Mouse (Mus musculus) limb, embryonic 14.5 days (tissue): ENCODE measurements around the gene Plaa. TPM values are rescaled to one million over a fixed set of nuclear protein-coding genes. Genes with fewer than 3 reads are reported as not detected.

Source experiments
- ATAC-seq: fragments of 200-750 bp; cut with Nextera tagmentation; 2 replicates; pipeline ENCODE4 v1.8.0; 2017; ENCODE audit warnings: low read depth, moderate number of reproducible peaks, moderate TSS enrichment; ENCODE audit not compliant: low FRiP score
- DNase-seq: peaks from one replicate; pipeline ENCODE4 v3.0.0-alpha.2; 2015; ENCODE audit warnings: low spot score
- H3K27ac ChIP-seq: fragments of 300-500 bp; sonication (generic); replicated peaks from 2 replicates; pipeline ENCODE4 v1.5.1; 2014; ENCODE audit warnings: low read depth, mild to moderate bottlenecking, low read length, moderate library complexity, mixed read lengths
- H3K27me3 ChIP-seq: fragments of 300-500 bp; sonication (generic); 2 replicates; pipeline ENCODE4 v1.6.1; 2014; ENCODE audit warnings: low read length, mixed read lengths; ENCODE audit not compliant: control insufficient read depth, insufficient read depth
- H3K36me3 ChIP-seq: fragments of 300-500 bp; sonication (generic); 2 replicates; pipeline ENCODE4 v1.6.1; 2014; ENCODE audit warnings: mild to moderate bottlenecking, low read length, moderate library complexity, mixed read lengths; ENCODE audit not compliant: control insufficient read depth, insufficient read depth
- H3K4me1 ChIP-seq: fragments of 300-500 bp; sonication (generic); 2 replicates; pipeline ENCODE4 v1.6.1; 2014; ENCODE audit warnings: antibody characterized with exemption, low read length, mixed read lengths; ENCODE audit not compliant: control insufficient read depth, insufficient read depth
- H3K4me2 ChIP-seq: fragments of 300-500 bp; sonication (generic); replicated peaks from 2 replicates; pipeline ENCODE4 v1.6.1; 2014; ENCODE audit warnings: low read depth, mild to moderate bottlenecking, low read length, moderate library complexity; ENCODE audit not compliant: severe bottlenecking
- H3K4me3 ChIP-seq: fragments of 300-500 bp; sonication (generic); replicated peaks from 2 replicates; pipeline ENCODE4 v1.5.1; 2014; ENCODE audit warnings: low read length
- H3K9ac ChIP-seq: fragments of 300-500 bp; sonication (generic); 2 replicates; pipeline ENCODE4 v1.6.1; 2014; ENCODE audit warnings: mild to moderate bottlenecking, low read depth, low read length, moderate library complexity; ENCODE audit not compliant: severe bottlenecking
- H3K9me3 ChIP-seq: fragments of 300-500 bp; sonication (generic); 2 replicates; pipeline ENCODE4 v1.6.1; 2016; ENCODE audit warnings: low read length; ENCODE audit not compliant: control insufficient read depth
- POLR2A ChIP-seq: fragments of 200-500 bp; IDR thresholded peaks from 2 replicates; pipeline ENCODE4 v1.8.0; 2012; ENCODE audit warnings: inconsistent platforms, mild to moderate bottlenecking, moderate library complexity, borderline replicate concordance; ENCODE audit not compliant: insufficient read depth, insufficient read length; ENCODE audit errors: extremely low read depth
- WGBS: fragments of 180-500 bp; shearing (Covaris S2); extraction: QIAGEN DNeasy Blood & Tissue Kit; methylation state at CpG from one replicate; pipeline ENCODE4 v1.1.7; 2014; 5-methylcytosine and 5-hydroxymethylcytosine counted together
- polyA plus RNA-seq, 2 experiments: library from polyadenylated mRNA; depleted of rRNA in 1 of 2; stranded (reverse) in 1 of 2; unstranded in 1 of 2; fragments of >200 nt; fragmentation: Nextera tagmentation in 1 of 2; extraction: Ambion mirVana in 1 of 2; gene quantifications; 2 replicates each; pipeline versions ENCODE4 v1.2.1 to v1.2.3; 2012 to 2014

The Plaa gene
- polyA plus RNA-seq, 2 experiments = 39.3 to 57.3 TPM

DNA sequence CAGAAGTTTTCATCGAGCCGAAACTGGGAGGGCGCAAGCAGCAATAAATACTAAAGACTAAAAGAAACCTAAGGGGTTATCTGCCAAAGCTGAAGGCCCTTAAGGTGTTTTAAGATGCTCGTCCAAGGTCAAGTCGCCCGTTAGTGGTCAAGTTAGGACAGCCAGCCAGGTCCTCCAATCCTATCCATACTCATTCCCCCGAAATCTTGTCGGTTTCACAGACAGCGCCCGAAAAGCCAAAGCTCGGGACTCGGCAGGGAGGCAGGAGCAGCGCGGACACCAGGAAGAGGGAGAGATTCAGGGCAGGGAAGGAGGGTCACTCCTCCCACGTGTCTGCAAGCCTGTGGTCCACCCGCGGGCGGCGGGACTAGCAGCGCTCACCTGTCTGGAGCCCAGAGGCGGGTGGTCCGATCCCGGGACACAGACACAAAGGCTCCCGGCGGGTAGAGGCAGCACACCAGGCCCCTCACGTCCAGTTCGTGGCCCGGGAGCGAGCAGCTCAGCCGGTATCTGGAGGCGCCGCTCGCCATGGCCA, 481 bp downstream of the Plaa start:
- peak overlapping the region; percentile 97 for H3K4me3 ChIP-seq
- H3K36me3 ChIP-seq = no peaks in the 10 kb centered on the region
- no peak for TF ChIP-seq POLR2A
- under 1% methylated on average over 33 of the region's 33 CpGs for WGBS
- H3K4me1 ChIP-seq = 0 out of 2 replicates have a peak, but pooled peaks cover 6% of the 10 kb centered on the region
- H3K4me2 ChIP-seq = peak overlapping the region; percentile 58
- peak overlapping the region; percentile 89 for H3K27ac ChIP-seq
- no peak for DNase-seq
- ATAC-seq = peak; percentile 70
- peak overlapping the region; percentile 93 for H3K9ac ChIP-seq
- no peaks in the 10 kb centered on the region for H3K27me3 ChIP-seq
- no peaks in the 10 kb centered on the region for H3K9me3 ChIP-seq

- H3K9me3 ChIP-seq = no peaks in the 10 kb centered on the region
- no peak for ATAC-seq
- H3K36me3 ChIP-seq = no peaks in the 10 kb centered on the region
- peak overlapping the region; percentile 58 for H3K4me2 ChIP-seq
- no peak overlapping the region for H3K9ac ChIP-seq
- H3K4me1 ChIP-seq = 0 out of 2 replicates have a peak, but pooled peaks cover 6% of the 10 kb centered on the region
- no peak for DNase-seq
- H3K4me3 ChIP-seq = peak overlapping the region; percentile 97; the same call in 1 of the 2 replicates
- no peak overlapping the region for H3K27ac ChIP-seq
- no peaks in the 10 kb centered on the region for H3K27me3 ChIP-seq
- no peak for TF ChIP-seq POLR2A
- WGBS = 88% methylated on average over 4 of the region's 4 CpGs
Measured at GRCm38 (mm10) chr4:94601395-94601794, 1.6 kb downstream of the Plaa start.

DNA sequence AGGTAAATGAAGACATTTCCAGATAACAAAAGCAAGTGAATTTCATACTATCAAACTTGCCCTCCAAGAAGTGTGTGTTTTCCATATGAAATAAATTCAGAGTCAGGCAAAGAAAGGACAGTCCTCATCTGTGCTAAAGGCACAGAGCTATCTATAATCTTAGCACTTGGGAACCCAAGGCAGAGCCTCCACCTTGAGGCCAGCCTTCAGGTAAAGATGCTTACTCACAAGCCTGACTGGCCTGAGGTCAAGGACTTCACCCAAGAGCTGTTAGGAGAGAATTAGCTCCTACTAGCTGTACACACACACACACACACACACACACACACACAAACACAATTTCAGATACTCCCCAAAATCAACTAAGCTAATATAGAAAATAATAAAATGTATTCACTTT, 10.3 kb downstream of the Plaa start:
- Histone ChIP-seq H3K9me3 (no peaks in the 10 kb centered on the region), H3K4me1 (no peaks in the 10 kb centered on the region), H3K9ac (no peak overlapping the region), H3K27ac (no peak overlapping the region), H3K27me3 (no peaks in the 10 kb centered on the region), H3K36me3 (no peaks in the 10 kb centered on the region), H3K4me3 (no peak overlapping the region), H3K4me2 (no peak overlapping the region)
- no peak for ATAC-seq
- no peak for DNase-seq
- no peak for TF ChIP-seq POLR2A

GRCm38 (mm10) chr4:94591765-94592381, 11.2 kb downstream of the Plaa start:
- Histone ChIP-seq H3K4me3 (no peak overlapping the region), H3K9ac (no peak overlapping the region), H3K4me2 (no peak overlapping the region), H3K27ac (no peak overlapping the region), H3K9me3 (no peaks in the 10 kb centered on the region), H3K27me3 (no peaks in the 10 kb centered on the region), H3K4me1 (no peaks in the 10 kb centered on the region), H3K36me3 (no peaks in the 10 kb centered on the region)
- TF ChIP-seq POLR2A = no peak
- 80% methylated on average over 4 of the region's 4 CpGs for WGBS
- DNase-seq (no peak), ATAC-seq (no peak)

DNA sequence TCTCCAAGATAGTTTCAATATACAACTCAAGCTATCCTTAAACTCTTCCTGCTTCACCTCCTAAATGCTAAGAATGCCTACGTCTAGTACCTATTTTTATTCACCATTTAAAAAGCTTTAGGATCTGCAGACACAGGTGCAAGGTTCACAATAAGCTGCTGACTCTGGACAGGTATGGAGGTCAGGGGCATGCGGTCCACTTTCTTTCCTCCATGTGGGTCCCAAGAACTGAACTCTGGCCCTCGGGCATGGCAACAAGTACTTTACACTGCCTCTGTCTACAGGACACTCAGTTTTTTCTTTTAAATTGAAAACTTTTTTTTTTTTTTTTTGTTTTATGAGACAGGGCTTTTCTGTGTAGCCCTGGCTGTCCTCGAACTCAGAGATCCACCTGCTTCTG, 30.4 kb downstream of the Plaa start:
- no peak for ATAC-seq
- WGBS = 91% methylated on average over 4 of the region's 4 CpGs
- no peak for TF ChIP-seq POLR2A

More for the DNA sequence above, 30.4 kb downstream of the Plaa start:
- no peaks in the 10 kb centered on the region for H3K27me3 ChIP-seq
- DNase-seq = no peak
- no peak overlapping the region for H3K4me2 ChIP-seq
- no peak overlapping the region for H3K4me3 ChIP-seq
- H3K9me3 ChIP-seq = no peaks in the 10 kb centered on the region
- no peak overlapping the region for H3K9ac ChIP-seq
- no peaks in the 10 kb centered on the region for H3K4me1 ChIP-seq
- peaks cover 58% of the 10 kb centered on the region for H3K36me3 ChIP-seq
- no peak overlapping the region for H3K27ac ChIP-seq
